Mouse (Mus musculus): ENCODE results near the gene Afdn.
A peak's percentile ranks its signal among the peaks of the same experiment; 100 is the strongest.
"Not testable (repeated sequence)": the region's sequence is repeated elsewhere in the genome, so short reads cannot be mapped to it uniquely, and the experiment has no call there.

The Afdn gene

DNA sequence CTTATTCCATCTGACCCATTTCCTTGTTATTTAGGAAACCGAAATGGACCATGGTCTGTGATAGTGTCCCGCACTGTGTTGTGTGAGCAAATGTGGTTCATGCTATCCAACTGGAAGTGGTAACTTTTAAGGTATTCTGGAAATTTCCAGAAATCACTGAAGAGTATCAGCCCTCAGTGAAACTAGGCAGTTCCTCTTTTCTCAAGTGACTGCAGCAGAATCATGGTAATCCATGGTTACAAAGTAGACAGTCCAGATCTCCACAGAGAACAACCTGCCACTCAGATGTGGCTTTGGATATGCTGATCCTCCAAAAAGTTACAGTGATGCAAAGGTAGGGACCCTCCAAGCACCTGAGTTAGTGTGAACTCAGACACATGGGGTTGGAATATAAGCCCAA is 21.4 kb upstream of the Afdn start:
- no peak for DNase-seq (ENCODE audit: low spot score in 2 of 2)

DNA sequence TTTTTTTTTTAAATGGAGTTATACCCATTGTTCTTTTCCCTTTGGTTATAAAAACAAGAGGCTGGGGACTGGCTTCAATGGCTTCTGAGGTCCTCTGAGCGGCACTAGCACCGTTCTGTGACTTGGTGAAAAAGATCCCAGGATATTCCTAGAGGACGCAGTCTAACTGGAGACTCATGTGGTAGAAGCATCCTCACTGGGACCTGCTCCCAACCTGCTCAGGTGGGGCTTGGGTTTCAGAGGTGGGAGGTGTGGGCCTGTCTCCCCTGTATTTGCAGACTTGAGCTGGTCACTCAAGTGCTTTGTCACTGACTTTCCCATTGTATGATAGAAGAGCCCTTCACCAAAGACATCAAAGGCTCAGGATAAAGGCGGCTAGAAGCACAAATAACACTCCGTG is 20.4 kb upstream of the Afdn start:
- DNase-seq (ENCODE audit: low spot score in 2 of 2) = no peak

DNA sequence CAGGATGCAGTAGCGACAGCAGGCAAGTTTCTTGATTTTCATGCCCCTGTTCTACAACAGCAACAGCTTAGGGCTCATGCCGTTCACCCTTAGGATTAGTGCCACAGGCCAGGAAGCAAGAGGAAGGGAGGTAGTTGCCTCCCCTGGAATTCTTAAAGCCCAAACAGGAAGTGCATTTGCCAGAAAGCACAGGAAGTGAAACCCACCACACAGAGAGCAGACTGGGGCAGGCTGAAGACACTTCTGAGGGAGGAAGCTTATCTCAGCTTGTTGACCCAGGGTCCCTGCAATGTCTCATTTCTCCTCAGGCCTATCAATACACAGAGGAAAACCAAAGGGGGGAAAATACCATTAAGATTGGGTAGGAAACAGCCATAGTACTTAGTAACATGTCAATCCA is 19.5 kb upstream of the Afdn start:
- DNase-seq (ENCODE audit: low spot score in 2 of 2) = no peak

DNA sequence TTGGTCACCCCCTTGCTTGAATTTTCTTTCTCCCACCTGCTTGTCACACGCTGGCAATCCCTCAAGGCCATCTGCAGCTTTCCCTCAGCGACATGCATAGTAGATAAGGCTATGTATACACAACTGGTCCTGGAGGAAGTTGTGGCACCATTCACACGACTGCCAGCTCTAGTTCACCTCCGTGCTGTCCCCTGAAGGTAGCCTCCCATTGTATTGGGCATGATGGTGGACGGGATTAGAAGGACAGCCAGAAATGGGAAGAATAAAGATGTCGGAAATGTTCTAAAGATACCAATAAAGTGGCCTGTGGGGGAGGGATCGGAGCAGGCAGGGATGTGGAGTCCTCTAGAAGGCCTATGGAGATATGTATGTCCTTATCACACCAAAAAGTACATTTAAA is 18.7 kb upstream of the Afdn start:
- no peak for DNase-seq (ENCODE audit: low spot score in 2 of 2)

DNA sequence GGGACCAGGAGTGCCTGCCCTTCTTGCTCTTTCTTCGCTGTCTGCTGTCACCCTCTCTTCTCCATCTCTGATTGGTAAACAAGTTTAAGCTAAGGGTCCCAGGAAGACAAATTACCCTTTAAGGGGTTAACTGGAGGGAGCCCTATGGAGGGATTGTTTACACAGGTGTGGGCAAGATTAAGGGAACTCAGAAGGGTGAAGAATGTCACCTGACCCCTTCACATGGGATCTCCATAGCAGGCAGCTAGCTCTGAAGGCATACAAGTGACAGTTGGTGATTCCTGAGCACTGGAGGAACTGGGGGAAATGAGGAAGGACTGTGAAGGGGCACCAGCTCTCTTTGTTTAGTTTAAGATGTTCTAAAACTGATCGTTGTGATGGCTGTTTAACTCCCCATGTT is 18.0 kb upstream of the Afdn start:
- DNase-seq (ENCODE audit: low spot score in 2 of 2) = no peak

DNA sequence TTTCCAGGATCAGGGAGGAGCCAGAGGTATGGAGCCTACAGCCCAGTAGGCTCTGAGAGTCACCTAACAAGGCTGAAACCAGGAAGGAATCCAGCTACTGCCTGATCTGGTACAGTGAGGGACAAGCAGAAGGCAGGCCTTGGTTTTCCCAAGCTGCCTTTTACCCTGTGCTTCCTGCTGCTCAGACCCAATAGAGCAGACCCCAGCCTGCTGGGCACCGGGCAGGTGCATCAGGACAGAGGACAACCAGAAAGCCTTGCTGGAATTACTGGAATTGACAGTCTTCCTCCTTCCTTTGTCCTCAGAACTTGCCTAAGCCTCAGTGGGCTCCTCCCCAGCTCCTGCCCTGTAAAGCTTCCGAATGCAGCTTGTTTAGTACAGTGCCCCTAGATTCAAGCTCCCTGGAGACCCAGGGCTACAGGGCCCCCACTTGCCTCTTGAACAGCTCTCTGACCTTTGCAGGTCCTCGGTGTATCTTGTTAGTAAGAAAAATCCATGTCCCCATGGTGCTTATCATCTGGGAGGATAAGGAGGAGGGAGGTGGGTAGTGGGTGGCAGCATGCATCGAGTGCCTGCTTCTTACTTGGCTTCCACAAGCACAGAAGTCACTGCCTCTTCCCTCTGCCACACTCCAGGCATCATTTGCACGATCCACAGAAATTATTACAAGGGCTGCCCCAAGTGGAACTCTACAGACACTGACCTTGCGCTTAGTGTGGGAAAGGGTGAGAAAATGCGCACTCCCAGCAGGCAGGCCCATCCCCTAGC is 17.2 kb upstream of the Afdn start:
- DNase-seq (ENCODE audit: low spot score in 2 of 2) = no peak

DNA sequence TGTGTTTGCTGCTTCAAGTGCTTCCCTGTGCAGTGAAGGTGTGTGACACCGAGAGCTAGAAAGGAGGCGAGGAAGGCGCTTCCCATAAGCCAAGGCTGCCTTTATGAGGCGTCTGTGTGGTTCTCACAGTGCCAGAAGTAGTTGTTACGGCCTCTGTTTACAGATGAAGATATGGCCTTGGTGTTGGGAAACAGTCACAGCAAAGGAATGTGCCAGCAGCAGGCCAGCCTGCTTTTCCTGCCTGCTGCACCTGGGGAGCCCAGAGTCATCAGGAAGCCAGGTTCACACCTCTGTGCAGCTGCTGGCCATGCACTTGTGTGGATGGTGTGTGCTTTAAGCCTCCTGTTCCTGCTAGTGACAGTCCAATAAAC is 16.6 kb upstream of the Afdn start:
- DNase-seq (ENCODE audit: low spot score in 2 of 2) = no peak

DNA sequence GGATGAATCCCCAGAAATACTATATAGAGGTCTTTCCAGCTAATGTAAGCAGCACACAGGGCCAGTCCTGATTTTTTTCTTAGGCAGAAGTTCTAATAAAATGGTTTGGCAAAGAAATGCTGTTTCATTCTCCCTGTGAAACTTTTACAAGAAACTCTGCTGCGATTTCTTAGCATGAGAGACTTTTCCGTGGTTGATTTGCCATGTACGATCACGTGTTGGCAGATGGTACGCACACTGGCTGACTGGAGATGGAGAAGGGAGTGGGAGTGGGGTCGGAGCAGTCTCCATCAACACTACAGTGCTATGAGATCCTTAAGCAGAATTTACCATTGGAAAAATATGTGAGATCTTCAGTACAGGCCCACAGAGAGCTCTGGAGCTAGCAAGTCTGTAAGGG is 16.1 kb upstream of the Afdn start:
- DNase-seq (ENCODE audit: low spot score in 2 of 2) = no peak

DNA sequence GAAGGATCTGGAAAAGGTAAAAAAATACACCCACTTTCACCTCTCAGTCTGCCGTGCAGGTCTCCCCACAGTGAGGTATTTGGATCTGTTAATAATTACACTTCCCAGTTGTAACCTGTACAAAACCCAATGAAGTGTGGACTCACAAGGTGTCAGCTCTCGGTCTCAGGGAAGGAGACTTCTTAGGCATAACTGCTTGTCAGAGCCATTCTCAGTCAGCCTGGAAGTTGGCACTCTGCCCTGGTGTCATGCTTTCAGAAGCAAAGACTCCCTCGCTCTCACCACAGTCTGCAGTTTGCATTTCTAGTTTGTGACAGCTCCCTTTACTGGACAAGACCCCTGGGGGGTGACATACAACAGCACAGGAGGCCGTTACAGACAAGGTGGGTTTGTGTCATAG is 15.5 kb upstream of the Afdn start:
- no peak for DNase-seq (ENCODE audit: low spot score in 2 of 2)

DNA sequence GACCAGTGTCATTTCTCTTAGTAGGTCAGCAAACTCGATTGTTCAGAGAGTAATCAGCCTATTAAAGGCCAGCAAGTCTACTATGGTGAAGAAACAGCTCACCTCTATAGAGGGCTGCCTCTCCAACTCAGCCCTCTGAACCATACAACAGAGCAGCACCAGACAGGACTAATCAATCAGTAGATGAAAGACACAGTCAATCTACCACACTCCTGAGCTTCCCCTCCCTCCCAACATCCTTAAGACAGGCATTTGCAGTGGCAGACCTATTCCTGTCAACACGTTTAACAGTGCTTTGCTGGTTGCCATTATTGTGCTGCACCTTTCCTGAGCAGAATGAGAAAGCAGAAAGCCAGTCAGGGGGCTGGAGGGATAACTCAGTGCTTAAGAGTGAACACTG is 15.0 kb upstream of the Afdn start:
- DNase-seq (ENCODE audit: low spot score in 2 of 2) = no peak

DNA sequence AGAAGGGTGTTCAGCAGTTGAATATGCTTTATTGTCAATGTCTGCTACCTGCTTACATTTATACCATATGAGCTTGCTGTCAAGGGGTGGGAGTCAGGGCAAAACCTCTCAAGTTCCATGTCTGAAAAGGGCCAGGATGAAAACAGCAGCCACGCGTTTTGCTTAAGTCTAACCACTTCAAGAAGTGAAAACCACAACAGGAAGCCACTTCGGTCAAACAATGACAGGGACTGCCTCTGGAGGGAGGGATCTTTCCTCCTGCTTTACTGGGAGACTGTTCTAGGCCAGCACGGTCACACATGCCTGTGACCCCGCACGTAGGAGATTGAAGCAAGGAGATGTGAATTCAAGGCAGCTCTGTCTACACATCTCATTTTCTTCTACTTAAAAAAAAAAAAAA is 14.0 kb upstream of the Afdn start:
- DNase-seq (ENCODE audit: low spot score in 2 of 2) = no peak

DNA sequence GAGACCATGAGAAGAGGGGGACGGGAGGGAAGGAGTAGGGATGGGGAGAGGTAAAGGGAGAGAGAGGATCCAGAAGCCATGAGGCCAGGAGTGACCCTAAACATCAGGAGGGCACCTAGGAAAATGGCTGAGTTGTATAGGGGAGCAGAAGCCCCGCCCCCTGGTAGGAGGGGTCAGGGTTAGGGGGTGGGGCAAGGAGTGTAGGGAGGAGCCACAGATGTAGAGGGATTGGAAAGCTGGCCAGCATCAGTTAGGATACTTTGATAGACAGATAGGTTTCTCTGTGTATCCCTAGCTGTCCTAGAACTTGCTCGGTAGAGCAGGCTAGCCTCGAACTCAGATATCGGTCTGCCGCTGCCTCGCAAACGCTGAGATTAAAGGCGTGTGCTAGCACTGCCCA is 12.7 kb upstream of the Afdn start:
- DNase-seq (ENCODE audit: low spot score in 2 of 2) = no peak

DNA sequence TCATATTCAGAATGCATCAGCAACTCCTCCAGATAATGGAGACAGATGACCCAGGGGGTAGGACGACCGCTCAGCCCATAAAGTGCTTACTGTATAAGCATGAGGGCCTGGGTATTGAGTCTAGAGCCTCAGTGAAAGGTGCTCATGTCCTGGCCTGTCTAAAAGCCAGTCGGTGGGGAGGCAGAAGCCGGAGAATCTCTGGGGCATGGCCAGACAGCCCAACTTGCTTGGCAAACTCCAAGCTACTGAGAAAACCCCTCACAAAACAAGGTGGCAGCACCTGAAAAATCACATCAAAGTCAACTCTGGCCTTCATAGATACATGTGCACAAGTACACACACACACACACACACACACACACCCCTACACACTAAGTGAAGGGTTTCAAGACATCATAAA is 11.3 kb upstream of the Afdn start:
- DNase-seq (ENCODE audit: low spot score in 2 of 2) = no peak

DNA sequence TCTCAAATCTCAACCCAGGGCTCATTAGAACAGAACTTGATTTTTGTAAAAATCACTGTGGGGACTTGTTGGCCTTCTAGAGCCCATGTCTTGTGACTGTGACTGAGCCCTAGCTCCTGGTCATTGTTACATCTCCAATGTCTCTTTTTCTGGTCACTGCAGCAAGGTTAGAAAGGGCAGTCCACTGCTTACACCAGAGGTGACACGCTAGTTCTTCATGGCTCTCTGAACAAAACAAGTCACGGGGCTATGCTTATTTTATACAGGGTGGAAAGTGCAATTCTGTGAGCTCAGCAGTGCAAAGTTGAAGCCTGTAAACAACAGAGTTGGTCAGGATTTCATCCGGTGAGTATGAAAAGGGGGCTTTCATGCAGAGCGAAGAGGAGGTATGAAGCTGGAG is 6.4 kb upstream of the Afdn start:
- DNase-seq (ENCODE audit: low spot score in 2 of 2) = no peak

DNA sequence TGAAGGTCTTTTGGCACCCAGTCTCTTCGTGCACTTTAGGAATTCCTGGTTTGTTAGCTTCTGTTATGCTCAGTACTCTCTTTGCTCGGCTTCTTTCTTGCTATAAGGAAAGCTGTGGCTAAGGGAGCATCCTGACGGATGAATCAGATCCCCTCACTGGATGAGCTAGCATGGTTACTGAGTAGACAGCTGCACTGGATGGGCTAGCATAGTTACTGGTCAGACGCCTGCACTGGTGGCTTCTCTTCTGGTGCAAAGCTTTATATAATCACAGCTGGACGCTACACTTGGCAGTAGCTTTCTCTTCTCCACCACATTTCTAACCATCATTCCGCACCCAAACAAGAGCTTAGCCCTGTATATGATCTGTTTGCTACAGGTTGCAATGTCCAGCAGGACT is 5.4 kb upstream of the Afdn start:
- no peak for DNase-seq (ENCODE audit: low spot score in 2 of 2)

DNA sequence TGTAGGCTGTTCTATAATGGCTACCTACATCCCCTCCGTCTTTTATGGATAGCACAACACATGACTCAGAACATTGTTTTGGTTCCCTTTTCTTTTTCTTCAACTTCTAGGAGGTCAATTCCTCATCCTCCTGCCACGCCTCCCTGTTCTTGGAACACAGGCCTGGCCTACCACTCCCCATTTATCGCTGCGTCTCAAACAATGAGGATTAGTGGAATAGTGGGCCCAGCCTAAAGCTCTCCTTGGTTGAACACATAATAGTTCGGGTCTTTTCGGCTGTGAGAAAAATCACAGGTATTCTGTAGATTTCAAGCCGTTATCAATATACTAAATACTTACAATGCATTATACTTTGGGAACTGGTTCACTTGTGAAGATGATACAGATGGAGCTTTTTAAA is 1.8 kb upstream of the Afdn start:
- DNase-seq (ENCODE audit: low spot score in 2 of 2) = no peak

DNA sequence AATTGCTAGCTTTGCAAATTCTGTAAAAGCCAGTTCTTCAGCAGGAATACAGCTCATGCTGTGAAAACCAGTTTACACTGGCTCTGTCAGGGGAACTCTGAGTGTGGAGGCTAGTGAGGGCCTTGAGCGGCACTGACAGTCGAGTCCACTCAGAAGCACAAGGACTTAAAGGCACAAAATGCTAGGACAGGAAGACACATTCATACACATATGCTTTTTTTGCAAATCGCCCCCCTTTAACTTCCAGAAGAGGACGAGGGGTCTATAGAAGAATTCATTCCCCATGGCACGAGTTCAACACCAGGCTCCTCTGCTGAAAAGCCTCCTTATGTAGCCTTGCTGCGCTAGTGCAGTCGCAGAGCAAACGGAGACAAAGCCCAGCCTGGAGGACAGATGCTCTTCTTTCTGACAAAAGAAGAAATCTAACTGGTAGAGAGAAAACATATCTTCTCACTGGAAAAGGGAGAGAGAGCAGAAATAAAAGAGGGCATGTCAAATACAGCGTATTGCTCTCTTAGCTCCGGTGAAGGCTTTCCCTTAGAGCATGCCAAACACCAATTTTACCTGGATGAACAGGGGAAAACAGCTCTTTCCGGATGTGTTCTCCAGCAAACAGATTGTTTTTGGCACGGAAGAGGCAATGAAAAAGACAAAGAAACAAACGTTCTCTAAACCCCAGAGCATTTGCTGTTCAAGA is 1.0 kb upstream of the Afdn start:
- DNase-seq (ENCODE audit: low spot score in 2 of 2) = peak in 1 of 2 experiments; percentile 43

DNA sequence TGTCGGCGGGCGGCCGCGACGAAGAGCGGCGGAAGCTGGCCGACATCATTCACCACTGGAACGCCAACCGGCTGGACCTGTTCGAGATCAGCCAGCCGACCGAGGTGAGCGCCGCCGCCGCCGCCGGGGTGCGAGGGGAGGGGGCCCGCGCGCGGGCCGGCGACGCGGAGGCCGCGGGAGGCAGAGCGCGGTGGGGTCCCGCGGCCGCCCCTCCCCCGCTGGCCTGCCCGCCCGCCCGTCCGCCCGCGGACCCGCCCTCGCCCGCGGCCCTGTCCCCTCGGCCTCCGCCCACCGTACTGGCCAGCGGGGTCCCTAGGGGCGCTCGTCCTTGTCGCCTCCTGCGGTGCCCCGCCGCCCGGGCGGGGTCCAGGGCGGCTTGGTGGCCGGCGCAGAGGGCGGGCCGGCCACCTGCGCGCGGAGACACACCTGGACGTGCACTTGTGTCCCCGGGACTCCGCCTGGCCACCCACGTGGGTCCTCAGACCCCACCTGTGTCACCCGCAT is 388 bp downstream of the Afdn start:
- DNase-seq (ENCODE audit: low spot score in 2 of 2) = no peak

DNA sequence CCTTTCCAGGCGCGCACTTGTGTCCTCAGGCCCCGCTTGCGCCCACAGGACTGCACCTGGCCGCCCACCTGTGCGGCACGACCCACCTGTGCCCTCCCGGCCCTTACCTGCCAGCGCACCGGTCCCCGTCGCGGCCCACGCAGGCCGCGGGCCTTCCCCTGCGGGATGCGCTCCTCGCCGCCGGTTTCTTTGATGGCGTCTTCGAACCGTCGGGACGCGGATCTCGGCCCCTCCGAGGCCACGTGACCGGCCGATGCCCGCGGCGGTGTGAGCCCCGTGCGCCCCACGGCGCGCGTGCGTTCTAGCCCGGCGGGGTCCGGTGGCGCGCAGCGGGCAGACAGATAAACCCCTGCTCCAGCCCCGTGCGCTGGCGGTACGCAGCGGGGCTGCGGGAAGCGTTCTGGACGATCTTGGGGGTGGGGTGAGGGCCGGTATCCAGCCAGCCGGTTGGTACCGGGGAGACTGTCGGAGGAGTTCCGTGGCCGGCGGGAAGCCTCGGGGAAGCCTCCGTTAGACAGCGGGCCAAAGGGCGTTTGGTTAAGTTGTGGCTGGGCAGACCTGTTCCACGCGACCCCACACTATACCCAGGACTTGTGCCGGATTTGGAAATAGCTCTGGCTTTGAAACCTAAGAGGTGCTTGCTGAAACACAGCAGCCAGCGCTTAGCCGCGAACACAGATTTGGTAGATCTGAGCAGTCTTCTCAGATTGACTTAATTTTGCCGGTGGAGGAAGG is 1.0 kb downstream of the Afdn start, which contains the start of gene Tcte2:
Gene Tcte2, minus strand, starts transcription at position 647 of the 735 bp plus-strand sequence.
- DNase-seq (ENCODE audit: low spot score in 2 of 2) = peak in 1 of 2 experiments; percentile 50

DNA sequence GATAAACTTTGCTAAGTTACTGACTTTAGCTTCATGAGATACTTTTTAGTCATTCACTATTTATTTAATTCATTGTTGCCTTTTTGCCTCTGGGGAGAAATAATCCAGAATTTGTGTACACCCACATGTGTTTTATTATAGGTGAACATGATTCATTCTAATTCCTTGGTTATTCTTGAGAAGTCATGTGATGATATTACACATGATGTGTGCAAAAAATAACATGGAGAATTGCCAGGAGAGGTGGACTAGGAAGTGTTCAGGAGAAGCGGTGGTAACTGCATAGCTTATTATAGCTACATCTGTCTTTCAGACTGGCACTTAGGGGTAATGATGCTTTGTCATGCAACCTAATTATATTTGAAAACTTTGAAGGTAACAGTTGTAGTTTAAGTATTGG is 3.5 kb downstream of the Afdn start:
- DNase-seq (ENCODE audit: low spot score in 2 of 2) = no peak

DNA sequence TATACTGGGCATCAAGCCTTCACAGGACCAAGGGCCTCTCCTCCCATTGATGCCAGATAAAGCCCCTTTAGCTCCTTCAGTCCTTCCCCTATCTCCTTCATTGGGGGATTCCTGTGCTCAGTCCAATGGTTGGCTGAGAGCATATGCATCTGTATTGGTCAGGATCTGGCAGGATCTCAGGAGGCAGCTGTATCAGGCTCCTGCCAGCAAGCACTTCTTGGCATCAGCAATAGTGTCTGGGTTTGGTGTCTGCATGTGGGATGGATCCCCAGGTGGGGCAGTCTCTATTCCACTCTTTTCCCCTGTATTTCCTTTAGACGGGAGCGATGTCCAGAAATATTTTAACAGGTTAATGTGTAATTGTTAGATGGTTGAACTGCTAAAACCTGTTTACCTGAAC is 4.6 kb downstream of the Afdn start:
- DNase-seq (ENCODE audit: low spot score in 2 of 2) = not testable (repeated sequence)

DNA sequence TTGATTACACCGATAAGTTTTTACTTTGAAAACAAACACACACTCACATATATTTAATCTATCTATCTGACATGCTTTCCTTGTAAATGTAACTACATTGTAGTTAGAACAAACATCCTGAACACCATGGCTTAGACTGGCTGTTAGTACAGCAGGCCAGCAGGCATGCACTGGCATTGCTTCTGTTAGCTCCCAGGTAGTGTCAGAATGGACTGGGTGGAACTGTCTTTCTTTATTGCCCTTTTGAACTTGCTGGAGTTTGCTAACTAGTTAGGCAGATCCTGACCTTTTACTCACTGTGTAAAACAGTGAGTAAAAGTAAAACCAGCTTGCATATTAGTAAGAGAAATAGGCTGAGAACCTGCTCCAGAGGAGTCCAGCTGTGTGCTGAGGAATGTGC is 8.2 kb downstream of the Afdn start:
- no peak for DNase-seq (ENCODE audit: low spot score in 2 of 2)

DNA sequence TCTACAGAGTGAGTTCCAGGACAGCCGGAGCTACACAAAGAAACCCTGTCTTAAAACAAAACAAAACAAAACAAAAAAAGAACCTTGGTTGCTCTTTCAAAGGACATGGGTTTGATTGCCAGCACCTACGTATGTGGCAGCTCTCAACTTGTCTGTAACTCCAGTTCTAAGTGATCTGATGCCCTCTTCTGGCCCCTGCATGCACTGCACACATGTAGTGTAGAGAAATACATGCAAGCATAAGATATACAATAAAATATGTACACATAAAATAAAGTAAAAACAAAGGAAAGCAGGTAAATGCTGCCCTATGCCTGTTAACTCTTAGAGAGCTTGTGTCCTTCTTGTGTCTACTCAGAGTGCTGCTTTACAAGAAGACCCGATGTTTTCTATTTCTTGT is 8.9 kb downstream of the Afdn start:
- no peak for DNase-seq (ENCODE audit: low spot score in 2 of 2)
